ENCODE assay signal across 22 mouse cellular contexts in the genomic region with DNA sequence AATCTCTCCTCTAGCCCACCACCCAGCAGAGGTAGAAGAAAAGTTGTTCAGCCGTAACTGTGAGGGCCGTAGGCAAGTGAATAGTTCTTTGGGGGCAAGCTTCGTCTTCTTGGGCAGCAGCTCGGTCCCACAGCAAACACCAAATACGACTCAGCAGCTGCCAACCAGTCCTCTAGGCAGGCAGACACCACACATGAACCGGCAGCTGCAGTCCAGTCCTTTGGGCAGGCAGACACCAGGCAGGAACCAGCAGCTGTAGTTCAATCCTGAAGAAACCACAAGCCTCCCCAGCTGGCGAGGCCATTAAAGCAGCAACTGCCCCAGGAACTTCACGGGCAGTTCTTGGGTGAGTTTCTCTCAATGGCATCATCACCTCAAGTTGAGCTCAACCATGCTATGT. TPM values are rescaled to one million over a fixed set of nuclear protein-coding genes. Genes with fewer than 3 reads are reported as not detected.
A peak's percentile ranks its signal among the peaks of the same experiment; 100 is the strongest.
DNase-seq lines count a peak whose midpoint lies in the region; ATAC-seq and TF ChIP-seq lines count a peak whose summit lies in the region.
"Had no signal": no experiment of that assay in that cellular context is flagged by ENCODE, and none has a peak within 500 bp of the region (broad histone marks: within the 10 kb centered on the region; RNA-seq: fewer than 3 reads in every experiment).

No protein-coding gene starts in this region.

- H3K4me2 ChIP-seq in forebrain, embryonic 12.5 days = no peak overlapping the region
- no peak overlapping the region for H3K4me2 ChIP-seq in hindbrain, embryonic 11.5 days (replicated peaks; ENCODE audit: low read depth, low read length)
- no peak overlapping the region for H3K4me2 ChIP-seq in myocyte (ENCODE audit: low read depth)

- peaks cover 11% of the 10 kb centered on the region for H3K9me3 ChIP-seq in forebrain, embryonic 10.5 days
- no peaks in the 10 kb centered on the region for H3K9me3 ChIP-seq in forebrain, embryonic 12.5 days
- 0 out of 2 replicates have a peak, but pooled peaks cover 7% of the 10 kb centered on the region for H3K9me3 ChIP-seq in hindbrain, embryonic 10.5 days
- no peaks in the 10 kb centered on the region for H3K9me3 ChIP-seq in hindbrain, embryonic 11.5 days (ENCODE audit: control insufficient read depth, low read length)

- no peaks in the 10 kb centered on the region for H3K27me3 ChIP-seq in forebrain, embryonic 10.5 days (ENCODE audit: poor library complexity, severe bottlenecking)
- H3K27me3 ChIP-seq in forebrain, embryonic 12.5 days = no peaks in the 10 kb centered on the region
- no peaks in the 10 kb centered on the region for H3K27me3 ChIP-seq in hindbrain, embryonic 10.5 days (ENCODE audit: insufficient read depth, poor library complexity, severe bottlenecking)
- no peaks in the 10 kb centered on the region for H3K27me3 ChIP-seq in hindbrain, embryonic 11.5 days (ENCODE audit: control insufficient read depth, insufficient read depth, low read length)
- peaks cover 22% of the 10 kb centered on the region for H3K27me3 ChIP-seq in myocyte (ENCODE audit: control insufficient read depth, insufficient read depth, insufficient read length)
- H3K27me3 ChIP-seq: CH12.LX, Patski had no signal

- H3ac ChIP-seq in myocyte (ENCODE audit: control insufficient read depth, insufficient read length) = no peak overlapping the region

- H3K4me1 ChIP-seq in forebrain, embryonic 10.5 days = peaks cover 60% of the 10 kb centered on the region
- peaks cover 23% of the 10 kb centered on the region for H3K4me1 ChIP-seq in forebrain, embryonic 12.5 days
- H3K4me1 ChIP-seq in hindbrain, embryonic 10.5 days (replicated peaks) = peaks cover 58% of the 10 kb centered on the region
- peaks cover 2% of the 10 kb centered on the region; the same call in 1 of the 2 replicates for H3K4me1 ChIP-seq in hindbrain, embryonic 11.5 days (replicated peaks; ENCODE audit: control insufficient read depth, insufficient read depth, low read length)

- no peak for TF ChIP-seq POLR2A in myocyte (IDR thresholded peaks at IDR 0.05; ENCODE audit: insufficient read length, low read depth)

- H3K4me3 ChIP-seq in forebrain, embryonic 10.5 days = no peak overlapping the region
- H3K4me3 ChIP-seq in forebrain, embryonic 12.5 days (replicated peaks) = no peak overlapping the region
- H3K4me3 ChIP-seq in hindbrain, embryonic 10.5 days = no peak overlapping the region
- H3K4me3 ChIP-seq in hindbrain, embryonic 11.5 days (ENCODE audit: low read depth, low read length) = no peak overlapping the region
- H3K4me3 ChIP-seq in myocyte = no peak overlapping the region

- H3K36me3 ChIP-seq in forebrain, embryonic 10.5 days (replicated peaks) = 0 out of 2 replicates have a peak, but pooled peaks cover 3% of the 10 kb centered on the region
- no peaks in the 10 kb centered on the region for H3K36me3 ChIP-seq in forebrain, embryonic 12.5 days (replicated peaks)
- peaks cover 3% of the 10 kb centered on the region; the same call in 1 of the 2 replicates for H3K36me3 ChIP-seq in hindbrain, embryonic 10.5 days
- no peaks in the 10 kb centered on the region for H3K36me3 ChIP-seq in hindbrain, embryonic 11.5 days (ENCODE audit: control insufficient read depth, insufficient read depth, low read length)
- no peaks in the 10 kb centered on the region for H3K36me3 ChIP-seq in myocyte (ENCODE audit: control insufficient read depth, insufficient read depth)
- H3K36me3 ChIP-seq: G1E had no signal

- H3K9ac ChIP-seq in forebrain, embryonic 12.5 days = no peak overlapping the region
- H3K9ac ChIP-seq in hindbrain, embryonic 11.5 days (ENCODE audit: low read depth, low read length) = no peak overlapping the region

- no peak for ATAC-seq in forebrain, embryonic 12.5 days (ENCODE audit: low FRiP score)
- ATAC-seq in hindbrain, embryonic 11.5 days (ENCODE audit: low FRiP score) = no peak
- ATAC-seq: activated CD4-positive, CD25-positive, alpha-beta regulatory T cell, adult 4 months; CD4-positive, CD25-positive, alpha-beta regulatory T cell, adult 4 months; Patski had no signal

- peak overlapping the region; percentile 56; the same call in 1 of the 2 replicates for H3K27ac ChIP-seq in forebrain, embryonic 10.5 days
- H3K27ac ChIP-seq in forebrain, embryonic 12.5 days = no peak overlapping the region
- H3K27ac ChIP-seq in hindbrain, embryonic 10.5 days = peak overlapping the region; percentile 29; the same call in 1 of the 2 replicates
- H3K27ac ChIP-seq in hindbrain, embryonic 11.5 days (ENCODE audit: low read depth, low read length) = no peak overlapping the region

- DNase-seq in forebrain, embryonic 10.5 days (ENCODE audit: extremely low spot score, low spot score) = no peak
- DNase-seq in hindbrain, embryonic 10.5 days (ENCODE audit: low spot score) = no peak
- DNase-seq in hindbrain, embryonic 11.5 days (ENCODE audit: low spot score) = no peak
- DNase-seq in spleen, postnatal 10 days (ENCODE audit: low spot score in 2 of 2) = no peak
- DNase-seq: adrenal gland, adult 2 months; adrenal gland, adult 8-10 months; adrenal gland, postnatal 10 days; adrenal gland, postnatal 14 days; adrenal gland, postnatal 25 days; adrenal gland, postnatal 36 days; B cell, adult 2 months; cerebellum, adult 11 months; cerebellum, adult 11-12 months; cerebellum, adult 18-20 months had no signal

- no peaks in the 10 kb centered on the region for H3K79me2 ChIP-seq in myocyte (ENCODE audit: control insufficient read depth, insufficient read depth)

- 95% methylated on average over 8 of the region's 8 CpGs for WGBS in forebrain, embryonic 10.5 days
- WGBS in forebrain, embryonic 12.5 days = 89% methylated on average over 8 of the region's 8 CpGs
- WGBS in hindbrain, embryonic 10.5 days = 87% methylated on average over 8 of the region's 8 CpGs
- WGBS in hindbrain, embryonic 11.5 days = 86% methylated on average over 8 of the region's 8 CpGs

TF ChIP-seq in myocyte, 11 proteins besides CTCF, POLR2A, EP300 and RAD21:
- TF ChIP-seq MYOD1 (IDR thresholded peaks at IDR 0.05; ENCODE audit: control insufficient read depth in 1 of 3, insufficient read length in 2 of 3, low read depth in 2 of 3) = peak in 2 of 3 experiments; percentile 73 to 79
- TF ChIP-seq TCF12 (IDR thresholded peaks at IDR 0.05; ENCODE audit: insufficient read depth, poor library complexity, severe bottlenecking) = peak; percentile 10
- TF ChIP-seq REST (IDR thresholded peaks at IDR 0.05; ENCODE audit: insufficient read depth, insufficient read length) = no peak
- TF ChIP-seq POLR2AphosphoS2 (IDR thresholded peaks at IDR 0.05; ENCODE audit: insufficient read length, low read depth) = no peak
- peak; percentile 26 to 82 (median 74) for TF ChIP-seq MYOG (IDR thresholded peaks at IDR 0.05; ENCODE audit: control insufficient read depth in 1 of 3, insufficient read depth in 1 of 3, insufficient read length in 2 of 3, low read depth in 2 of 3)
- no peak for TF ChIP-seq CEBPB (IDR thresholded peaks at IDR 0.05; ENCODE audit: insufficient read depth, poor library complexity, severe bottlenecking)
- TF ChIP-seq MAX (IDR thresholded peaks at IDR 0.05; ENCODE audit: low read depth) = no peak
- TF ChIP-seq E2F4 (IDR thresholded peaks at IDR 0.05; ENCODE audit: insufficient read depth) = no peak
- no peak for TF ChIP-seq SRF (IDR thresholded peaks at IDR 0.05; ENCODE audit: control insufficient read depth, insufficient read length, low read depth)
- peak; percentile 57 for TF ChIP-seq TCF3 (IDR thresholded peaks at IDR 0.05; ENCODE audit: insufficient read length, low read depth)
- no peak for TF ChIP-seq USF1 (IDR thresholded peaks at IDR 0.05; ENCODE audit: low read depth)
TF ChIP-seq in myocyte: peak in this region for 4.

RNA-seq across cellular contexts. Expression of a gene that starts 29.7 kb away (rescaled TPM):
- 11.5 and 13.9 TPM in 2 replicates for polyA plus RNA-seq in forebrain, embryonic 10.5 days (2016; fragmentation: Nextera tagmentation; extraction: Ambion mirVana)
- polyA plus RNA-seq in forebrain, embryonic 12.5 days (2016; fragmentation: Nextera tagmentation; extraction: Ambion mirVana) = 6.9 and 7.0 TPM in 2 replicates
- polyA plus RNA-seq in hindbrain, embryonic 10.5 days (2016; fragmentation: Nextera tagmentation; extraction: Ambion mirVana) = 10.7 and 11.0 TPM in 2 replicates
- polyA plus RNA-seq in hindbrain, embryonic 11.5 days (2014; fragmentation: Nextera tagmentation; extraction: Ambion mirVana) = 8.0 and 8.6 TPM in 2 replicates
- polyA plus RNA-seq in myocyte (2012; fragmentation: generic; extraction: Trizol) = 0.02 TPM
- polyA plus RNA-seq: activated CD4-positive, CD25-positive, alpha-beta regulatory T cell, adult 4 months; CD4-positive, CD25-positive, alpha-beta regulatory T cell, adult 4 months; G1E had no signal

RNA-seq across cellular contexts. Expression of a gene that starts 31.8 kb away (rescaled TPM):
- polyA plus RNA-seq in forebrain, embryonic 10.5 days (2016; fragmentation: Nextera tagmentation; extraction: Ambion mirVana) = 0.68 and 0.85 TPM in 2 replicates
- polyA plus RNA-seq in forebrain, embryonic 12.5 days (2016; fragmentation: Nextera tagmentation; extraction: Ambion mirVana) = 1.1 and 1.6 TPM in 2 replicates
- 1.1 and 2.8 TPM in 2 replicates for polyA plus RNA-seq in hindbrain, embryonic 10.5 days (2016; fragmentation: Nextera tagmentation; extraction: Ambion mirVana)
- polyA plus RNA-seq in hindbrain, embryonic 11.5 days (2014; fragmentation: Nextera tagmentation; extraction: Ambion mirVana) = 0.99 and 1.3 TPM in 2 replicates
- not detected for polyA plus RNA-seq in myocyte (2012; fragmentation: generic; extraction: Trizol)
- polyA plus RNA-seq: adrenal gland, adult 2 months; C2C12; G1E had no signal

Comparison
In these comparisons a context has a peak if more than half of its experiments do, and no peak if none do; other contexts are left out.
1. H3K27ac ChIP-seq: peak in forebrain, embryonic 10.5 days (single experiment) and hindbrain, embryonic 10.5 days (single experiment); none in forebrain, embryonic 12.5 days (single experiment) and hindbrain, embryonic 11.5 days (single experiment).